Comparison of ENCODE assay signal across 17 mouse cellular contexts in the genomic region with DNA sequence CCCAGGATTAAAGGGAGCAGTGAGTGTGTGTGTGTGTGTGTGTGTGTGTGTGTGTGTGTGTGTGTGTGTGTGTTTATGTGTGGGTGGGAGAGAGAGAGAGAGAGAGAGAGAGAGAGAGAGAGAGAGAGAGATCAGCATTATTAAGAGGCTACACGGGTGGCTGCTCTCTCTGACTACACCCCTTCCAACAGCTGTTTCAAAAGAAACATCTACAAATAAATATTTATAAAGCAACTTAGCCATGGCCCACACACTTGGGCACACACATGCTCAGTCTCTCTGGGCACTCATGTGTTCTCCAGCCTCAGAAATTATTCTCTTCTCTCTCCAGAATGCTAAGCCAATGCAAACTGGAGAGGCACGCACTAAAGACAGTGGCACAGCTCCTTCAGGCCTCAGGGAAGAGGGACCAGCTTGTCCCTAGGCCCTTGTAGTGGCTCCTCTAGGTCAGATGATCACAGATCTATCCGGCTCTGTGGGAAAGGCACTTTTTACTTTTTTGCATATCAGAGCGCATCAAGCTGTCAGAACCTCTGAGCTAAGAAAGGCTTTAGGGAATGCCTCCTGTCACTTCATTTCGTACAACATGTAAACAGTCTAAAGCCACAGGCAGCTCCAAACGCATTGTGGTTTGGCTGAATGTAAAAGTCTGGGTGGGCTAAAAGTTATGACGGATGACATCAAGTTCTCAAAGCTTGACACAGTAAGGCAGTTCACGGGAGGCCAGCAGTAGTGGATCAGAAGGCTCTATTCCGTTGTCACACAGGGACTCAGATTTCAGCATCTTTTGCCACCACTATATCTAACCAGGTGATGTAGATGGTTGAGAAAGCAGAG.
DNase-seq lines count a peak whose midpoint lies in the region; ATAC-seq and TF ChIP-seq lines count a peak whose summit lies in the region.
"Had no signal": no experiment of that assay in that cellular context is flagged by ENCODE, and none has a peak within 500 bp of the region (broad histone marks: within the 10 kb centered on the region; RNA-seq: fewer than 3 reads in every experiment).

No protein-coding gene starts in this region.

- 36% methylated on average over 9 of the region's 9 CpGs for WGBS in embryonic facial prominence, embryonic 14.5 days
- WGBS in embryonic facial prominence, embryonic 10.5 days, result 78% methylated on average over 9 of the region's 9 CpGs
- 30% methylated on average over 9 of the region's 9 CpGs for WGBS in lung, embryonic 14.5 days

- H3K9me3 ChIP-seq in embryonic facial prominence, embryonic 14.5 days (ENCODE audit: control insufficient read depth, low read length), result no peaks in the 10 kb centered on the region
- no peaks in the 10 kb centered on the region for H3K9me3 ChIP-seq in embryonic facial prominence, embryonic 10.5 days
- no peaks in the 10 kb centered on the region for H3K9me3 ChIP-seq in lung, embryonic 14.5 days (ENCODE audit: low read depth, low read length)
- H3K9me3 ChIP-seq: heart, embryonic 10.5 days; limb, embryonic 12.5 days had no signal

- ATAC-seq in embryonic facial prominence, embryonic 14.5 days (ENCODE audit: low read depth), result no peak
- peak; percentile 88 for ATAC-seq in lung, embryonic 14.5 days (ENCODE audit: insufficient read depth)
- ATAC-seq: Patski had no signal

- H3K4me1 ChIP-seq in embryonic facial prominence, embryonic 14.5 days (ENCODE audit: control insufficient read depth, insufficient read depth, low read length), result no peaks in the 10 kb centered on the region
- no peaks in the 10 kb centered on the region for H3K4me1 ChIP-seq in embryonic facial prominence, embryonic 10.5 days
- peaks cover 5% of the 10 kb centered on the region; the same call in 1 of the 2 replicates for H3K4me1 ChIP-seq in lung, embryonic 14.5 days (ENCODE audit: insufficient read depth)
- H3K4me1 ChIP-seq: heart, embryonic 10.5 days had no signal

- H3K4me3 ChIP-seq in embryonic facial prominence, embryonic 14.5 days (ENCODE audit: low read depth, low read length), result no peak overlapping the region
- no peak overlapping the region for H3K4me3 ChIP-seq in embryonic facial prominence, embryonic 10.5 days
- no peak overlapping the region for H3K4me3 ChIP-seq in lung, embryonic 14.5 days (ENCODE audit: low read depth, low read length)
- H3K4me3 ChIP-seq: heart, embryonic 10.5 days; limb, embryonic 12.5 days had no signal

- no peak overlapping the region for H3K9ac ChIP-seq in embryonic facial prominence, embryonic 14.5 days (ENCODE audit: low read depth, low read length)
- no peak overlapping the region for H3K9ac ChIP-seq in lung, embryonic 14.5 days
- H3K9ac ChIP-seq: limb, embryonic 12.5 days; liver, embryonic 14.5 days had no signal

- H3K36me3 ChIP-seq in embryonic facial prominence, embryonic 14.5 days (ENCODE audit: control insufficient read depth, insufficient read depth, low read length), result no peaks in the 10 kb centered on the region
- no peaks in the 10 kb centered on the region for H3K36me3 ChIP-seq in embryonic facial prominence, embryonic 10.5 days (replicated peaks)
- no peaks in the 10 kb centered on the region for H3K36me3 ChIP-seq in lung, embryonic 14.5 days (ENCODE audit: insufficient read depth)
- H3K36me3 ChIP-seq: heart, embryonic 10.5 days; limb, embryonic 12.5 days had no signal

- peak; percentile 70 for DNase-seq in embryonic facial prominence, embryonic 14.5 days (ENCODE audit: low spot score)
- no peak for DNase-seq in embryonic facial prominence, embryonic 10.5 days (ENCODE audit: low spot score)
- DNase-seq in lung, embryonic 14.5 days, result peak; percentile 82
- DNase-seq in lung, adult 18-20 months, result no peak
- DNase-seq in 3T3-L1 (ENCODE audit: low read depth, low spot score), result peak; percentile 56
- DNase-seq in retina, embryonic 14.5 days (ENCODE audit: low spot score), result peak; percentile 16
- DNase-seq in cerebellum, adult 9-11 months, result no peak
- DNase-seq in gastrocnemius, adult 18-20 months (ENCODE audit: low spot score), result no peak
- DNase-seq: cerebellum, postnatal 25 days; gastrocnemius, postnatal 14 days; kidney, adult 2 months; right cerebral cortex, postnatal 25 days; thymus, adult 2 months had no signal

- TF ChIP-seq CTCF in lung, embryonic 14.5 days (IDR thresholded peaks at IDR 0.05; ENCODE audit: low read depth), result no peak

- no peaks in the 10 kb centered on the region for H3K27me3 ChIP-seq in embryonic facial prominence, embryonic 14.5 days (replicated peaks; ENCODE audit: control insufficient read depth, insufficient read depth, low read length)
- H3K27me3 ChIP-seq in embryonic facial prominence, embryonic 10.5 days (replicated peaks; ENCODE audit: low read depth, poor library complexity, severe bottlenecking), result no peaks in the 10 kb centered on the region
- no peaks in the 10 kb centered on the region for H3K27me3 ChIP-seq in lung, embryonic 14.5 days (ENCODE audit: insufficient read depth, low read length)
- H3K27me3 ChIP-seq: limb, embryonic 12.5 days had no signal

- H3K4me2 ChIP-seq in embryonic facial prominence, embryonic 14.5 days (ENCODE audit: low read depth, low read length), result no peak overlapping the region
- H3K4me2 ChIP-seq in lung, embryonic 14.5 days, result no peak overlapping the region
- H3K4me2 ChIP-seq: limb, embryonic 12.5 days had no signal

- no peak overlapping the region for H3K27ac ChIP-seq in embryonic facial prominence, embryonic 14.5 days (replicated peaks; ENCODE audit: low read depth, low read length)
- H3K27ac ChIP-seq in embryonic facial prominence, embryonic 10.5 days (replicated peaks), result no peak overlapping the region
- H3K27ac ChIP-seq in lung, embryonic 14.5 days (ENCODE audit: low read depth), result no peak overlapping the region
- H3K27ac ChIP-seq: heart, embryonic 10.5 days; limb, embryonic 12.5 days; liver, embryonic 14.5 days had no signal

Comparison
In these comparisons a context has a peak if more than half of its experiments do, and no peak if none do; other contexts are left out.
1. DNase-seq: peak in embryonic facial prominence, embryonic 14.5 days (single experiment), lung, embryonic 14.5 days (single experiment), 3T3-L1 (single experiment) and retina, embryonic 14.5 days (single experiment); none in embryonic facial prominence, embryonic 10.5 days (single experiment), lung, adult 18-20 months (0 of 2), cerebellum, adult 9-11 months (single experiment) and gastrocnemius, adult 18-20 months (single experiment).